Mouse (Mus musculus) testis, adult 2 months (tissue): ENCODE results near the gene Timm50. TPM values are rescaled to one million over a fixed set of nuclear protein-coding genes. Genes with fewer than 3 reads are reported as not detected.

Experiments
- H3K27ac ChIP-seq: fragments of 200-500 bp; 2 replicates; pipeline ENCODE4 v1.5.1; 2012; ENCODE audit warnings: low read depth, low read length; ENCODE audit not compliant: control insufficient read depth, insufficient read depth
- H3K27me3 ChIP-seq: fragments of 200-500 bp; 2 replicates; pipeline ENCODE4 v1.6.1; 2012; ENCODE audit warnings: mild to moderate bottlenecking, low read length, moderate library complexity; ENCODE audit not compliant: control insufficient read depth, insufficient read depth
- H3K36me3 ChIP-seq: fragments of 200-500 bp; 2 replicates; pipeline ENCODE4 v1.6.1; 2012; ENCODE audit warnings: mild to moderate bottlenecking, low read length; ENCODE audit not compliant: control insufficient read depth, insufficient read depth
- H3K4me1 ChIP-seq: fragments of 200-500 bp; 2 replicates; pipeline ENCODE4 v1.6.1; 2012; ENCODE audit warnings: low read length; ENCODE audit not compliant: control insufficient read depth, insufficient read depth
- H3K4me3 ChIP-seq: fragments of 200-500 bp; 2 replicates; pipeline ENCODE4 v1.5.1; 2012; ENCODE audit warnings: low read depth, mild to moderate bottlenecking, low read length, moderate library complexity, mixed read lengths; ENCODE audit not compliant: control insufficient read depth
- CTCF ChIP-seq: fragments of 200-500 bp; IDR thresholded peaks from 2 replicates; pipeline ENCODE4 v1.5.1; 2012; ENCODE audit warnings: low read depth, mild to moderate bottlenecking, inconsistent platforms, low read length, moderate library complexity; ENCODE audit not compliant: control insufficient read depth, insufficient read depth, insufficient replicate concordance
- POLR2A ChIP-seq: fragments of 200-500 bp; IDR thresholded peaks from 2 replicates; pipeline ENCODE4 v1.6.1; 2012; ENCODE audit warnings: low read depth, mild to moderate bottlenecking, inconsistent platforms, low read length, moderate library complexity; ENCODE audit not compliant: control insufficient read depth
- polyA plus RNA-seq: library from polyadenylated mRNA; depleted of rRNA; stranded (reverse); fragments of >200 nt; gene quantifications from 2 replicates; pipeline ENCODE4 v1.2.3, GENCODE M21; 2012

Gene Timm50
- polyA plus RNA-seq, 1 experiment = 27.6 TPM

DNA sequence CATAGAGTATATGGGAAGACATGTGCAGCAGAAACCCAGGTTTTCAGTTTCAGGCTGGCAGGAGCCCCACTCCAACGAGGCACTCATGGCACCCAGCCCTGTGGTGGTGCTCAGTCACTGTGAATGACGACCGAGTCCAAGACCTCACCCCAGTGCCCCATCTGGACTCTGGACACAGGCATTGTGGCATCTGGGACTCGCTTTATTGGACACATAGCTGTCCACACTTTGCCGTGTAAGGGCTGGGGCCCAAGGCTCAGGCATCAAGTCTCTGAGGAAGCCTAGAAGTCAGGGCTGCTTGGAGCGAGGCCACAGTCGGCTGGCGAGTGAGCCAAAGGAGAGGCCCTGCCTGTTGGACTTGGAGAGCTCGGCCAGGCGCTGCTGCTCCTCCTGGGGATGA is 6.2 kb downstream of the Timm50 start:
- Histone ChIP-seq H3K27me3 (no peaks in the 10 kb centered on the region), H3K4me1 (peaks cover 4% of the 10 kb centered on the region), H3K27ac (no peak overlapping the region), H3K36me3 (no peaks in the 10 kb centered on the region), H3K4me3 (no peak overlapping the region)
- TF ChIP-seq POLR2A (no peak), CTCF (no peak)

GRCm38 (mm10) chr7:28301616-28302433 is 10.0 kb downstream of the Timm50 start, which contains the start of gene Dll3:
Gene Dll3 (minus strand): TSS chr7:28302238.
- Histone ChIP-seq H3K4me1 (peaks cover 22% of the 10 kb centered on the region), H3K4me3 (peak within 1 kb of the TSS; percentile 32), H3K27ac (no peak within 1 kb of the TSS; the same call in 1 of the 2 replicates), H3K36me3 (no peaks in the 10 kb centered on the region), H3K27me3 (no peaks in the 10 kb centered on the region)
- TF ChIP-seq CTCF (peak; percentile 22; the same call in 1 of the 2 replicates), POLR2A (no peak)

DNA sequence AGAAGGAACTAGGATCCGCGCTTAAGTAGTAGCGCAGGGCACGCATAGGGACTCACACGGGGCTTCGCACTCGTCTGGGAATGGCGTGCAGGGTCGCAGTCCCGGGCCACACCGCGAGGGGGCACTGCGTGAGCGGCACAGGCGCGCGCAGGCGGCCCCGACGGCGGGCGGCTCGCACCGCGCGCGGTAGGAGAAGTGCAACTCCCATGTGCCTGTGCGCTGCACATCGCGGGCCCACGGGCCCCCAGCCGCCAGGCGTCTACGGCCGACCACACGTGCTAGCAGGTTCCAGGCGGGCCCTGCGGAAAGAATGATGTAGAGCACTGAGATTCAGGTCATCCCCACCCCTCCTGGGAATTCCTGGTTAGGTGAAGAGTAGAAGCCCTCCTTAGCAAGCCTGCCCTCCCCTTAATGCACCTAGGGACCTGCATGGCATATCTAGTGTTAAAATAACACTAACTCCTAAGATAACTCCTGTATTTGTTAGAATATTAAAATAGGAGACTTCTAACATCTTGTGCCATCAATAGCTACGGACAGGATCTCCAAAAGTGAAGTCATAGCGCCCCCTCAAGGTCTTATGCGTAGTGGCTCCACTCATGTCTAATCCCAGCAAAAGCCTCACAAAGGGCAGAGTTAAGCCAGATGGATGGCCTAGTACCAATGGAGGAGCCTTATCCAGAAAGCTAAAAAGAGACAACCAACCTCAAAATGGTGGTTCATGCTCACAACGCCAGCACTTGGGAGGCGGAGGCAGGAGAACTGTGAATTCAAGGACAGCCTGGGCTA is 12.8 kb downstream of the Timm50 start:
- H3K27ac ChIP-seq = no peak overlapping the region
- H3K36me3 ChIP-seq = no peaks in the 10 kb centered on the region
- no peaks in the 10 kb centered on the region for H3K27me3 ChIP-seq
- peaks cover 40% of the 10 kb centered on the region for H3K4me1 ChIP-seq
- peak overlapping the region; percentile 25; the same call in 1 of the 2 replicates for H3K4me3 ChIP-seq
- TF ChIP-seq POLR2A (no peak), CTCF (peak; percentile 22; the same call in 1 of the 2 replicates)

GRCm38 (mm10) chr7:28294481-28294880 is 17.4 kb downstream of the Timm50 start:
- peak overlapping the region; percentile 70 for H3K27ac ChIP-seq
- no peak for TF ChIP-seq CTCF
- TF ChIP-seq POLR2A = peak; percentile 75
- H3K27me3 ChIP-seq = no peaks in the 10 kb centered on the region
- no peaks in the 10 kb centered on the region for H3K36me3 ChIP-seq
- peaks cover 56% of the 10 kb centered on the region for H3K4me1 ChIP-seq
- H3K4me3 ChIP-seq = peak overlapping the region; percentile 79

DNA sequence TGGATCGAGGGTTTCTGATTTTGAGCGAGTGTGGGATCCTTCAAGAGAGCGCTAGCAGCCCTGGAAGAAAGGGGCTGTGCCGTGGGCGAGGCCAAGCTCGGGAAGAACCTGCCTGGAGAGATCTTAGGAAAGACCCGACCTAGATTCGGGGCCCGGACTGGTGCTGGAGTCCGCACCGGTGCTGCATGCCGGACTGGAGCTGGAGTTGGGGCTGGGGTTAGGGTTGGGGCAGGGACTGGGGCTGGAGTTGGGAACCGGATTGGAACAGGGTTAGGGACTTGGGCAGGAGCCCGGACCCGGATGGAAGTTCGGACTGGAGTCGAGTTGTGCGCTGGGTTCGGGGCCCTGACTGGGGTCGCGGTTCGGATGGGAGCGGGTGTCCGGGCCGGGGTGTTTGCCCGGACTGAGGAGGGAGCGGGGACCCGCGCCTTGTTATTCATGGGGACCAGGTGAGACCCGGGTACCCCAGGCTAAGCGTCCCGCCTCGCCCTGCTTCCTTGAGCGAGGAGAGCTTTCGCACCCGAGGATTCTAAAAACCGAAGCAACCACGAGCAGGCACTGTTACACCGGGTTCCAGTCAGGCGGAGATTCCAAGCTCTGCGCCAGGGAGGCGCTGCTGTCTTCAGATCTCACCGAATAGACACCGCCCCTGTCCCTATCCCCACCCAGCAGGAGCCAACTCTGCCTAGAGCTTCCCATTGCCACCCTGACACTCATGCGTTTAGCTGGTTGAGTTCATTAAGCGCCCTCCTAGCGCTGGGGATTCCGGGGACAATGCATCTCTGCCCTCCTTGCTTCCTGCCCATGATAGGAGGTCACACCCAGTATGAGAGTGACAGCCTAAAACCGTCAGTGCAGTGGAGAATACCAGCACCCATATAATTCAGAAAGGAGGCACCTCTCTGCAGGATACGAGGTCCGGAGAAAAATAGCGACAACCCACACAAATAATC is 21.0 kb downstream of the Timm50 start, which contains the start of gene Selenov:
TSS of gene Selenov (minus strand) at position 549 of the 953 bp plus-strand sequence.
- H3K4me1 ChIP-seq = peaks cover 34% of the 10 kb centered on the region
- H3K27ac ChIP-seq = no peak within 1 kb of the TSS
- TF ChIP-seq CTCF = no peak
- TF ChIP-seq POLR2A = peak; percentile 71; the same call in 1 of the 2 replicates
- H3K4me3 ChIP-seq = peak within 1 kb of the TSS; percentile 79
- no peaks in the 10 kb centered on the region for H3K27me3 ChIP-seq
- no peaks in the 10 kb centered on the region for H3K36me3 ChIP-seq

DNA sequence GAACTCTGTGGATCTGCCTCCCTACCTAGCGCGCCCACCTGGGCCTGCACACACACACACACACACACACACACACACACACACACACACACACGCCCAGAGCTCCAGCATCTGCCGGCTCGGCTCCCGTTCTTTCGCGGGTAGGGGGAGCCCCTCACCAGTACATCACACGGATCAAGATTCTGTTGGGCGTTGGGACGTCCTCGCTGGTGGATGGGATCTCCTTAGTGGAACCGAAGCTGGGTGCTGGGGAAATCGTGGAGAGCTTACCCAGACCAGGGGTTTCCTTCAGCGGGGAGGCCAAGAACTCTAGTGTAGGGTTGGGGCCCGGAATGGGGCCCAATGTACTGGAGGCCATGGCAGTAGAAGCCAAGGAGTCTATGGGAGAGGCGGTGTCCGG is 21.7 kb downstream of the Timm50 start:
- H3K4me3 ChIP-seq = peak overlapping the region; percentile 79
- no peaks in the 10 kb centered on the region for H3K27me3 ChIP-seq
- peaks cover 33% of the 10 kb centered on the region for H3K4me1 ChIP-seq
- no peaks in the 10 kb centered on the region for H3K36me3 ChIP-seq
- TF ChIP-seq CTCF = no peak
- TF ChIP-seq POLR2A = 0 out of 2 replicates have a peak, but pooled peaks have one; percentile 23
- no peak overlapping the region for H3K27ac ChIP-seq

DNA sequence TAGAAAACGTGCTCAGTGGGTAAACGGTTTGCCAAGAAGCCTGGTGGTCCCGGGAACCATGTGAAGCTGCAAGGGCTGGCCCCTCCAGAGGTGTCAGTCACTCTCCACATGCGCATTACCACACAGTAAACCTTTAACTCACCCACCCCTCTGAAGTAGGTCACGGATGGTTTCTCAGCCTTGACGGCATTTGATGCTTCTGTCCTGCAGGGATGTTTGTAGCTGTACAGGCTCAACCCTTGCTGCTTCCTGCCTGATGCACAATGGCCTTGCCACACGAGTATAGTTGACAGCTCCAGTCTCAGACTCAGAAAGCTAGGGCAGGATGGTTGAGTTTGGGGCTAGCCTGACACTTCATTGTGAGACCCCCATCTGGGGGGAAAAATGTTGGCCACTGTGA is 31.2 kb downstream of the Timm50 start:
- H3K36me3 ChIP-seq = no peaks in the 10 kb centered on the region
- TF ChIP-seq CTCF = no peak
- TF ChIP-seq POLR2A = no peak
- H3K27me3 ChIP-seq = no peaks in the 10 kb centered on the region
- H3K4me3 ChIP-seq = no peak overlapping the region
- peaks cover 7% of the 10 kb centered on the region for H3K4me1 ChIP-seq
- H3K27ac ChIP-seq = no peak overlapping the region
